Mouse (Mus musculus) spleen, adult 2 months (tissue): ENCODE results near the gene Fam120c. TPM values are rescaled to one million over a fixed set of nuclear protein-coding genes. Genes with fewer than 3 reads are reported as not detected.

ENCODE experiments used
- DNase-seq, 2 experiments: peaks; one replicate each; pipeline versions ENCODE4 v3.0.0 to v3.0.0-alpha.2; 2012 to 2021; ENCODE audit warnings: low spot score in 2 of 2, low read depth in 1 of 2
- H3K27ac ChIP-seq: fragments of 200-500 bp; 2 replicates; pipeline ENCODE4 v1.5.1; 2012; ENCODE audit warnings: low read length, inconsistent platforms; ENCODE audit not compliant: insufficient read depth
- H3K27me3 ChIP-seq: fragments of 200-500 bp; 2 replicates; pipeline ENCODE4 v1.6.1; 2012; ENCODE audit warnings: mild to moderate bottlenecking, moderate library complexity, low read length, inconsistent platforms; ENCODE audit not compliant: control insufficient read depth, insufficient read depth
- H3K36me3 ChIP-seq: fragments of 200-500 bp; 2 replicates; pipeline ENCODE4 v1.6.1; 2012; ENCODE audit warnings: mild to moderate bottlenecking, low read length, inconsistent platforms; ENCODE audit not compliant: control insufficient read depth, insufficient read depth
- H3K4me1 ChIP-seq: fragments of 200-500 bp; 2 replicates; pipeline ENCODE4 v1.6.1; 2011; ENCODE audit warnings: inconsistent platforms; ENCODE audit not compliant: control insufficient read depth, insufficient read depth, insufficient read length
- H3K4me3 ChIP-seq: fragments of 200-500 bp; 2 replicates; pipeline ENCODE4 v1.5.1; 2011; ENCODE audit warnings: mild to moderate bottlenecking, inconsistent platforms; ENCODE audit not compliant: insufficient read depth, insufficient read length; ENCODE audit errors: extremely low read depth
- CTCF ChIP-seq: fragments of 200-500 bp; IDR thresholded peaks from 2 replicates; pipeline ENCODE4 v1.5.1; 2011; ENCODE audit warnings: mild to moderate bottlenecking, inconsistent platforms; ENCODE audit not compliant: insufficient read depth, insufficient read length, insufficient replicate concordance; ENCODE audit errors: extremely low read depth
- POLR2A ChIP-seq: fragments of 200-500 bp; IDR thresholded peaks from 2 replicates; pipeline ENCODE4 v1.6.1; 2011; ENCODE audit warnings: low read depth, low read length, inconsistent platforms
- WGBS: fragments of 180-500 bp; shearing (Covaris S2); methylation state at CpG from one replicate; pipeline ENCODE4 v1.1.7; 2018; 5-methylcytosine and 5-hydroxymethylcytosine counted together
- polyA plus RNA-seq: library from polyadenylated mRNA; depleted of rRNA; stranded (reverse); fragments of >200 nt; gene quantifications from 2 replicates; pipeline ENCODE4 v1.2.3, GENCODE M21; 2012

Gene Fam120c
- polyA plus RNA-seq, 1 experiment: 1.5 TPM

GRCm38 (mm10) chrX:151345333-151346125, 1.6 kb downstream of the Fam120c start:
- Histone ChIP-seq H3K4me3 (no peak overlapping the region), H3K27ac (no peak overlapping the region), H3K36me3 (no peaks in the 10 kb centered on the region), H3K27me3 (no peaks in the 10 kb centered on the region), H3K4me1 (no peaks in the 10 kb centered on the region)
- 56% methylated on average over 11 of the region's 11 CpGs for WGBS
- DNase-seq: no peak
- TF ChIP-seq CTCF (no peak), POLR2A (no peak)

- H3K4me1 ChIP-seq: no peaks in the 10 kb centered on the region
- no peak overlapping the region for H3K4me3 ChIP-seq
- no peaks in the 10 kb centered on the region for H3K36me3 ChIP-seq
- H3K27ac ChIP-seq: no peak overlapping the region
- H3K27me3 ChIP-seq: no peaks in the 10 kb centered on the region
- no peak for TF ChIP-seq CTCF
- no peak for TF ChIP-seq POLR2A
- DNase-seq: no peak
Observed at GRCm38 (mm10) chrX:151347278-151347677, 3.3 kb downstream of the Fam120c start.

- no peak for DNase-seq
Observed at GRCm38 (mm10) chrX:151349322-151349721, 5.3 kb downstream of the Fam120c start.

GRCm38 (mm10) chrX:151418801-151419200, 74.8 kb downstream of the Fam120c start:
- H3K36me3 ChIP-seq: no peaks in the 10 kb centered on the region
- H3K4me1 ChIP-seq: no peaks in the 10 kb centered on the region
- TF ChIP-seq POLR2A (no peak), CTCF (no peak)
- DNase-seq: no peak
- no peak overlapping the region for H3K27ac ChIP-seq
- WGBS: 85% methylated on average over 10 of the region's 10 CpGs
- no peaks in the 10 kb centered on the region for H3K27me3 ChIP-seq
- H3K4me3 ChIP-seq: no peak overlapping the region

More at GRCm38 (mm10) chrX:151349322-151349721, 5.3 kb downstream of the Fam120c start:
- Histone ChIP-seq H3K4me1 (no peaks in the 10 kb centered on the region), H3K27me3 (no peaks in the 10 kb centered on the region), H3K4me3 (no peak overlapping the region), H3K27ac (no peak overlapping the region), H3K36me3 (no peaks in the 10 kb centered on the region)
- TF ChIP-seq POLR2A (no peak), CTCF (no peak)
- WGBS: 85% methylated on average over 5 of the region's 5 CpGs

GRCm38 (mm10) chrX:151420791-151421190, 76.8 kb downstream of the Fam120c start:
- TF ChIP-seq CTCF (no peak), POLR2A (no peak)
- Histone ChIP-seq H3K27ac (no peak overlapping the region), H3K4me3 (no peak overlapping the region), H3K36me3 (no peaks in the 10 kb centered on the region), H3K27me3 (no peaks in the 10 kb centered on the region), H3K4me1 (no peaks in the 10 kb centered on the region)
- no peak for DNase-seq
- WGBS: 60% methylated on average over 1 of the region's 1 CpGs

GRCm38 (mm10) chrX:151443637-151444036, 99.7 kb downstream of the Fam120c start:
- no peak for DNase-seq
- no peak overlapping the region for H3K27ac ChIP-seq
- no peaks in the 10 kb centered on the region for H3K27me3 ChIP-seq
- H3K36me3 ChIP-seq: no peaks in the 10 kb centered on the region
- no peak overlapping the region for H3K4me3 ChIP-seq
- TF ChIP-seq POLR2A (no peak), CTCF (no peak)
- no peaks in the 10 kb centered on the region for H3K4me1 ChIP-seq

GRCm38 (mm10) chrX:151444189-151444588, 100.2 kb downstream of the Fam120c start:
- Histone ChIP-seq H3K27me3 (no peaks in the 10 kb centered on the region), H3K36me3 (no peaks in the 10 kb centered on the region), H3K27ac (no peak overlapping the region), H3K4me3 (no peak overlapping the region), H3K4me1 (no peaks in the 10 kb centered on the region)
- TF ChIP-seq POLR2A (no peak), CTCF (no peak)
- no peak for DNase-seq
- WGBS: 97% methylated on average over 1 of the region's 1 CpGs
